19 mouse cellular contexts compared by ENCODE assay signal in genomic region chr16:11400936-11401335, GRCm38 (mm10).
"Had no signal": no experiment of that assay in that cellular context is flagged by ENCODE, and none has a peak within 500 bp of the region (broad histone marks: within the 10 kb centered on the region; RNA-seq: fewer than 3 reads in every experiment).

No protein-coding gene starts in this region.

- H3K36me3 ChIP-seq: liver, embryonic 13.5 days; midbrain, embryonic 15.5 days had no signal

- H3K27ac ChIP-seq: liver, embryonic 13.5 days; liver, embryonic 15.5 days; lung, embryonic 15.5 days; macrophage; midbrain, embryonic 13.5 days; midbrain, embryonic 15.5 days; neural tube, embryonic 12.5 days had no signal

- DNase-seq: liver, embryonic 13.5 days; liver, postnatal 0 days; lung, adult 2 months; lung, postnatal 14 days; lung, postnatal 36 days; right cerebral cortex, postnatal 14 days; thymus, adult 2 months; thymus, postnatal 25 days; thymus, postnatal 4 days had no signal

- H3K4me1 ChIP-seq: liver, embryonic 13.5 days; liver, embryonic 15.5 days; lung, embryonic 15.5 days; midbrain, embryonic 13.5 days; midbrain, embryonic 15.5 days; neural tube, embryonic 12.5 days had no signal

- H3K9me3 ChIP-seq: liver, embryonic 13.5 days; liver, embryonic 15.5 days; lung, embryonic 15.5 days; megakaryocyte, embryonic 14.5 days; midbrain, embryonic 13.5 days; midbrain, embryonic 15.5 days; neural tube, embryonic 12.5 days had no signal

- H3K4me2 ChIP-seq: liver, embryonic 11.5 days; liver, embryonic 13.5 days; liver, embryonic 15.5 days; lung, embryonic 15.5 days; midbrain, embryonic 11.5 days; midbrain, embryonic 13.5 days; midbrain, embryonic 15.5 days; neural tube, embryonic 12.5 days had no signal

- H3K4me3 ChIP-seq: liver, embryonic 13.5 days; liver, embryonic 15.5 days; lung, embryonic 15.5 days; megakaryocyte, embryonic 14.5 days; midbrain, embryonic 13.5 days; midbrain, embryonic 15.5 days; neural tube, embryonic 12.5 days had no signal

- H3K27me3 ChIP-seq: liver, embryonic 13.5 days; liver, embryonic 15.5 days; lung, embryonic 15.5 days; megakaryocyte, embryonic 14.5 days; midbrain, embryonic 13.5 days; midbrain, embryonic 15.5 days; neural tube, embryonic 12.5 days had no signal

- ATAC-seq: liver, postnatal 0 days; lung, postnatal 0 days; midbrain, embryonic 13.5 days; midbrain, embryonic 15.5 days had no signal

- H3K9ac ChIP-seq: liver, embryonic 13.5 days; liver, embryonic 15.5 days; liver, postnatal 0 days; lung, embryonic 15.5 days; midbrain, embryonic 13.5 days; midbrain, embryonic 15.5 days; neural tube, embryonic 12.5 days had no signal
